Mouse (Mus musculus): ENCODE results near the gene Ptges3l. TPM values are rescaled to one million over a fixed set of nuclear protein-coding genes. Genes with fewer than 3 reads are reported as not detected.
A peak's percentile ranks its signal among the peaks of the same experiment; 100 is the strongest.
"Not testable (repeated sequence)": the region's sequence is repeated elsewhere in the genome, so short reads cannot be mapped to it uniquely, and the experiment has no call there.

The Ptges3l gene
- polyA plus RNA-seq, 1 experiment from 2014 or later = 2.0 TPM

GRCm38 (mm10) chr11:101448899-101449298 is 23.8 kb upstream of the Ptges3l start:
- Histone ChIP-seq H3K4me2 (ENCODE audit: low read length) (no peak overlapping the region), H3K27ac (ENCODE audit: low read length) (no peak overlapping the region), H3K36me3 (ENCODE audit: control insufficient read depth, insufficient read depth) (peaks cover 7% of the 10 kb centered on the region; the same call in 1 of the 2 replicates), H3K4me1 (replicated peaks; ENCODE audit: control insufficient read depth, insufficient read depth, low read length) (0 out of 2 replicates have a peak, but pooled peaks cover 1% of the 10 kb centered on the region), H3K4me3 (replicated peaks; ENCODE audit: low read length) (no peak overlapping the region), H3K9ac (replicated peaks; ENCODE audit: low read depth, low read length) (no peak overlapping the region), H3K9me3 (ENCODE audit: control insufficient read depth, low read length) (no peaks in the 10 kb centered on the region), H3K27me3 (replicated peaks; ENCODE audit: control insufficient read depth, insufficient read depth, low read length) (no peaks in the 10 kb centered on the region)
- 82% methylated on average over 4 of the region's 4 CpGs for WGBS
- ATAC-seq = no peak

- no peak within 1 kb of the TSS for H3K4me3 ChIP-seq (replicated peaks; ENCODE audit: low read length)
- no peak for ATAC-seq
- WGBS = 40% methylated on average over 10 of the region's 10 CpGs
- H3K9ac ChIP-seq (replicated peaks; ENCODE audit: low read depth, low read length) = no peak within 1 kb of the TSS; the same call in 1 of the 2 replicates
- H3K27me3 ChIP-seq (replicated peaks; ENCODE audit: control insufficient read depth, insufficient read depth, low read length) = no peaks in the 10 kb centered on the region
- no peak within 1 kb of the TSS for H3K4me2 ChIP-seq (ENCODE audit: low read length)
- H3K9me3 ChIP-seq (ENCODE audit: control insufficient read depth, low read length) = no peaks in the 10 kb centered on the region
- H3K4me1 ChIP-seq (replicated peaks; ENCODE audit: control insufficient read depth, insufficient read depth, low read length) = peaks cover 7% of the 10 kb centered on the region
- H3K36me3 ChIP-seq (ENCODE audit: control insufficient read depth, insufficient read depth) = peaks cover 10% of the 10 kb centered on the region; the same call in 1 of the 2 replicates
- no peak within 1 kb of the TSS for H3K27ac ChIP-seq (ENCODE audit: low read length)
Observed at GRCm38 (mm10) chr11:101448274-101448746, 23.2 kb upstream of the Ptges3l start, which contains the start of gene Ifi35. Gene Ifi35, plus strand, starts transcription at chr11:101448407.

GRCm38 (mm10) chr11:101447786-101448185 is 22.7 kb upstream of the Ptges3l start:
- Histone ChIP-seq H3K27me3 (replicated peaks; ENCODE audit: control insufficient read depth, insufficient read depth, low read length) (no peaks in the 10 kb centered on the region), H3K4me1 (replicated peaks; ENCODE audit: control insufficient read depth, insufficient read depth, low read length) (peaks cover 12% of the 10 kb centered on the region), H3K4me3 (replicated peaks; ENCODE audit: low read length) (no peak overlapping the region), H3K36me3 (ENCODE audit: control insufficient read depth, insufficient read depth) (peaks cover 10% of the 10 kb centered on the region; the same call in 1 of the 2 replicates), H3K9ac (replicated peaks; ENCODE audit: low read depth, low read length) (no peak overlapping the region), H3K9me3 (ENCODE audit: control insufficient read depth, low read length) (no peaks in the 10 kb centered on the region), H3K4me2 (ENCODE audit: low read length) (no peak overlapping the region), H3K27ac (ENCODE audit: low read length) (no peak overlapping the region)
- no peak for ATAC-seq
- 93% methylated on average over 5 of the region's 5 CpGs for WGBS

GRCm38 (mm10) chr11:101446860-101447259 is 21.7 kb upstream of the Ptges3l start:
- not testable (repeated sequence) for H3K27me3 ChIP-seq (replicated peaks; ENCODE audit: control insufficient read depth, insufficient read depth, low read length); ATAC-seq; H3K36me3 ChIP-seq (ENCODE audit: control insufficient read depth, insufficient read depth); H3K27ac ChIP-seq (ENCODE audit: low read length); H3K9ac ChIP-seq (replicated peaks; ENCODE audit: low read depth, low read length); H3K9me3 ChIP-seq (ENCODE audit: control insufficient read depth, low read length); H3K4me2 ChIP-seq (ENCODE audit: low read length); H3K4me3 ChIP-seq (replicated peaks; ENCODE audit: low read length)
- peaks cover 12% of the 10 kb centered on the region for H3K4me1 ChIP-seq (replicated peaks; ENCODE audit: control insufficient read depth, insufficient read depth, low read length)
- WGBS = 91% methylated on average over 8 of the region's 8 CpGs

- Histone ChIP-seq H3K9me3 (ENCODE audit: control insufficient read depth, low read length) (no peaks in the 10 kb centered on the region), H3K36me3 (ENCODE audit: control insufficient read depth, insufficient read depth) (peaks cover 10% of the 10 kb centered on the region; the same call in 1 of the 2 replicates), H3K27ac (ENCODE audit: low read length) (no peak overlapping the region), H3K9ac (replicated peaks; ENCODE audit: low read depth, low read length) (no peak overlapping the region), H3K4me3 (replicated peaks; ENCODE audit: low read length) (no peak overlapping the region), H3K27me3 (replicated peaks; ENCODE audit: control insufficient read depth, insufficient read depth, low read length) (no peaks in the 10 kb centered on the region), H3K4me1 (replicated peaks; ENCODE audit: control insufficient read depth, insufficient read depth, low read length) (peaks cover 12% of the 10 kb centered on the region), H3K4me2 (ENCODE audit: low read length) (no peak overlapping the region)
- no peak for ATAC-seq
- WGBS = 93% methylated on average over 1 of the region's 1 CpGs
Observed at GRCm38 (mm10) chr11:101446319-101446718, 21.2 kb upstream of the Ptges3l start.

- no peaks in the 10 kb centered on the region for H3K9me3 ChIP-seq (ENCODE audit: control insufficient read depth, low read length)
- H3K27ac ChIP-seq (ENCODE audit: low read length) = peak overlapping the region; percentile 79
Observed at GRCm38 (mm10) chr11:101442760-101443159, 17.6 kb upstream of the Ptges3l start.

GRCm38 (mm10) chr11:101442127-101442693 is 17.1 kb upstream of the Ptges3l start, which contains the start of gene Rpl27:
Gene Rpl27, plus strand, starts transcription at chr11:101442298.
- Histone ChIP-seq H3K9me3 (ENCODE audit: control insufficient read depth, low read length) (no peaks in the 10 kb centered on the region), H3K4me3 (replicated peaks; ENCODE audit: low read length) (peak within 1 kb of the TSS; percentile 88), H3K4me2 (ENCODE audit: low read length) (peak within 1 kb of the TSS; percentile 98), H3K4me1 (replicated peaks; ENCODE audit: control insufficient read depth, insufficient read depth, low read length) (peaks cover 12% of the 10 kb centered on the region), H3K27ac (ENCODE audit: low read length) (peak within 1 kb of the TSS; percentile 79), H3K36me3 (ENCODE audit: control insufficient read depth, insufficient read depth) (peaks cover 10% of the 10 kb centered on the region; the same call in 1 of the 2 replicates), H3K9ac (replicated peaks; ENCODE audit: low read depth, low read length) (peak within 1 kb of the TSS; percentile 92), H3K27me3 (replicated peaks; ENCODE audit: control insufficient read depth, insufficient read depth, low read length) (no peaks in the 10 kb centered on the region)
- under 1% methylated on average over 42 of the region's 42 CpGs for WGBS
- ATAC-seq = peak; percentile 99

More at GRCm38 (mm10) chr11:101442760-101443159, 17.6 kb upstream of the Ptges3l start:
- peak overlapping the region; percentile 88 for H3K4me3 ChIP-seq (replicated peaks; ENCODE audit: low read length)
- H3K9ac ChIP-seq (replicated peaks; ENCODE audit: low read depth, low read length) = peak overlapping the region; percentile 92
- no peaks in the 10 kb centered on the region for H3K27me3 ChIP-seq (replicated peaks; ENCODE audit: control insufficient read depth, insufficient read depth, low read length)
- peaks cover 12% of the 10 kb centered on the region for H3K4me1 ChIP-seq (replicated peaks; ENCODE audit: control insufficient read depth, insufficient read depth, low read length)
- ATAC-seq = no peak
- peaks cover 10% of the 10 kb centered on the region; the same call in 1 of the 2 replicates for H3K36me3 ChIP-seq (ENCODE audit: control insufficient read depth, insufficient read depth)
- under 1% methylated on average over 14 of the region's 14 CpGs for WGBS
- H3K4me2 ChIP-seq (ENCODE audit: low read length) = peak overlapping the region; percentile 98

- peaks cover 12% of the 10 kb centered on the region for H3K4me1 ChIP-seq (replicated peaks; ENCODE audit: control insufficient read depth, insufficient read depth, low read length)
- peak overlapping the region; percentile 27 for H3K4me3 ChIP-seq (replicated peaks; ENCODE audit: low read length)
- not testable (repeated sequence) for H3K27me3 ChIP-seq (replicated peaks; ENCODE audit: control insufficient read depth, insufficient read depth, low read length); H3K36me3 ChIP-seq (ENCODE audit: control insufficient read depth, insufficient read depth); H3K9me3 ChIP-seq (ENCODE audit: control insufficient read depth, low read length); H3K27ac ChIP-seq (ENCODE audit: low read length); ATAC-seq; H3K9ac ChIP-seq (replicated peaks; ENCODE audit: low read depth, low read length)
- peak overlapping the region; percentile 32 for H3K4me2 ChIP-seq (ENCODE audit: low read length)
- 35% methylated on average over 14 of the region's 15 CpGs for WGBS
Observed at GRCm38 (mm10) chr11:101441450-101442126, 16.5 kb upstream of the Ptges3l start.

GRCm38 (mm10) chr11:101438006-101438405 is 12.9 kb upstream of the Ptges3l start:
- 66% methylated on average over 3 of the region's 3 CpGs for WGBS
- not testable (repeated sequence) for H3K4me2 ChIP-seq (ENCODE audit: low read length); H3K9me3 ChIP-seq (ENCODE audit: control insufficient read depth, low read length); H3K9ac ChIP-seq (replicated peaks; ENCODE audit: low read depth, low read length); H3K4me1 ChIP-seq (replicated peaks; ENCODE audit: control insufficient read depth, insufficient read depth, low read length); H3K27ac ChIP-seq (ENCODE audit: low read length); H3K36me3 ChIP-seq (ENCODE audit: control insufficient read depth, insufficient read depth); H3K4me3 ChIP-seq (replicated peaks; ENCODE audit: low read length); H3K27me3 ChIP-seq (replicated peaks; ENCODE audit: control insufficient read depth, insufficient read depth, low read length); ATAC-seq

Measured in forebrain, embryonic 16.5 days (tissue).